Mouse (Mus musculus) induced T-regulatory cell, adult 2 months (primary cell): ENCODE measurements around the gene Lin7a.
"Not testable (repeated sequence)": the region's sequence is repeated elsewhere in the genome, so short reads cannot be mapped to it uniquely, and the experiment has no call there.

Experiments
- DNase-seq: peaks from one replicate; pipeline ENCODE4 v3.0.0-alpha.2; 2012; ENCODE audit warnings: low read depth

Lin7a gene

DNA sequence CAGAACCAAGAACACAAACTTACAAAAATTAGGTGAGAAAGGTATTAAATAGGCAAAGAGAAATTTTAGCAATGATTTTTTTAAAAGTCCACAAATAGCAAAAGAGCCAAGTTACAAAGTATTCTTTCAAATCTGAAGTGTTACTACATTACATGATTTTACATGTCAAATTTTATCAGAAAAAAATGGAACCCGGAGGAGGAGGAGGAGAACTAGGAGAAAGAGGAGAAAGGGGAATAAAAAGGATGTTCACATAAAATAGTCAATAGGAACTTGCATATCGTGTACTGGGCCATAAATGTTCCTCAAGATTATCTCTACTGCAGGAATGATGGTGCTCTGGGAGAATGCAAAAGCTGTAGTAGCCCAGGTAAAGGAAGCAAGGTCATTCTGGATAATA is 34.4 kb upstream of the Lin7a start:
- DNase-seq = no peak

DNA sequence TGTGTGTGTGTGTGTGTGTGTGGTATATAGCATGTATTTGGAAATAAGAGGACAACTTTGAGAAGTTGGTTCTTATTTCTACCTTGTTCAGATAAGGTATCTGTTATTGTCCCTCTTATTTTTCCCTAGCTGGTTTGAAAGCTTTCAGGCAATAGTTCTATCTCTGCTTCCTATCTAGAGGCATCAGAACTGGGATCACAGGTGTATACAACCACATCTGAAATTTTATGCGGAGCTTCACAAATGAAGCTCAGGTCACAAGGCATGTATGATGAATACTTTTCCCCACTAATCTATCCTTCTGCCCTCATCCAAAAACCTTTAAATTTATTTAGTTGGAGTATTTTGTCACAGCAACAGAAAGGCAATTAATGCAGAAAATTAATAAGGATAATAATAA is 33.8 kb upstream of the Lin7a start:
- DNase-seq = no peak

DNA sequence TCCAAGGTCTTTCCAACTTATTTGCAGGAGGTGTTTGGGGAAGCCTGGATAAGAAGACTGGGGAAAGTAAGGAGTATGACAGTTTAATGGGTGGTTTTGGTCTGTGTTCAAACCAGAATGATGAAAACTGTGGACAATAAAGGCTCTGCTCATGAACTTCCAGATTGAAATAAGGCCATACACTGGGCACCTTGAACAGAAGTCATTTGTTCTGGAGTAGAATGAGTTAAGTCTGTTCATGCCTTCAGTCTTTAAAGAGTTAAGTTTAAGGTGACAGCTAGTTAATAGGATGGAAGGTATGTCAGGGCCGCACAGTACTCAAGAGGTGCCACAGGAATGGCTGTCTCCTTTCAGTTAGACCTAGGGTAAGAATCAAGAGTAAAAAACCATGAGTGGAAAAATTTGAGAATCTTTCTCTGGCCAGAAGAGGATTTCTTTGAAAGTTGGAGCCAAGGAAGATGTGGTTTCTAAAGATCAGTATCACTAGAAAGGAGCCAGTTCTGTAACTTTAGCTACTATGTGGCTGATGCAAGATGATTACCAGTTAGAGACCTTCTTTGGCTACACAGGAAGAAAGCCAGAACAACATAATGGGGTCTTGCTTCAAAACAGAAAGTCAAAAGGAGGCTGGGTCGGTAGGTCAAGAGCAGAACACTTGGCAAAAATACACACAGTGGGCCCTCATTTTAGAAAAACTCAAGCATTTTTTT is 33.2 kb upstream of the Lin7a start:
- no peak for DNase-seq

DNA sequence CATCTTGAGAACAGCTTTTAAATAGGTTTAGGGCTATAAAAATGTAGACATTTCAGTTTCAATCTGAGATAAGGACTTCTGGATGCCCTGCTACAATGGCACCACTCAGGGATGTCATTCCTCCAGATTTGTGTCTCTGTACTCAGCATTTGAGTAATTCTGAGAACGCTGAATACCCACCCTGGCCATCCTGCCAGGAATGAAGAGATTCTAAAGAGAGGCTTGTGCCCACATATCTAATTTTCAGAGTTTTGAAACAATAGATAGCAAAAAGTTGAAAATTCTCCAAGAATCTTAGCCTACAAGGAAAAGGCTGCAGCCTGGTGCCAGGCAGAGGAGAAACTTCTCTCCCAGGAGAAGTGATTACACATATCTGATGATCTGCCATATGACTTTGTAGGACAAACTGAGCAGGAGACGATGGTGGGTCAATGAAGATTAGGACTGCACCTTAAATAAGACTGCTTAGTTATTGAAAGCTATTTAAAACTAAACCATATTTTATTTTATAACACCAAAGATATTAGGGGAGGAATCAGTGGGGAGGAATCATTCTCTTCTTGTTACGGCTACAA is 32.5 kb upstream of the Lin7a start:
- DNase-seq = no peak

DNA sequence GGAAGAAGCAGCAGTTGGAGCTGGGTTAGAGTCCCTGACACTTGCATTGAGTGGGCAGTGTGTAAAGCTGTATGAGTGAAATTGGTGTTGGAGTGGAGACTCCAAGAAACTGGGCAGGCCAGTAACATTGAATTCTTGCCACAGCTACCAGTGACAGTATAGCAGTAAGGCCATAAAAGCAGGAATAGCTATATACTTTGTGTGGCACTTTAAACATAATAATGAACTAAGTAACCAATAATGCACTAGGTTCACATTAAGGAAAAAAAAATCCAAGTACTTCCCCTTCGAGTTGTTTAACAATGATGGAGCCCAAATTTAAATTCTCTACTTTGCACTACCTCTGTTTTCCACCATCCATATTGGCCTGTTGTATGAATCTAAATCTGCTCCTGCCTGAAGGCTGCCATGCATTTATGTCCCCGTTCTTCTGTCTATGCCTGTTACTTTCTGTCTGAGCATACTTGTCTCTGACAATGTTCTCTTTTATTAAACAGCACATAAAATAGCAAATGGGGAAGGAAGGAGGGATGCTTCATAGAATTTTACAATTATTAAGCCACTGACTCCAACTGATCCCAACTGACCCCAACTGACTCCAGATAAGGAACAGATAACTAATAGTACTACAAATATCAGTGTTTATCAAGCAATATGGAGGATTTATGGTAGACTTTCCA is 31.7 kb upstream of the Lin7a start:
- no peak for DNase-seq

DNA sequence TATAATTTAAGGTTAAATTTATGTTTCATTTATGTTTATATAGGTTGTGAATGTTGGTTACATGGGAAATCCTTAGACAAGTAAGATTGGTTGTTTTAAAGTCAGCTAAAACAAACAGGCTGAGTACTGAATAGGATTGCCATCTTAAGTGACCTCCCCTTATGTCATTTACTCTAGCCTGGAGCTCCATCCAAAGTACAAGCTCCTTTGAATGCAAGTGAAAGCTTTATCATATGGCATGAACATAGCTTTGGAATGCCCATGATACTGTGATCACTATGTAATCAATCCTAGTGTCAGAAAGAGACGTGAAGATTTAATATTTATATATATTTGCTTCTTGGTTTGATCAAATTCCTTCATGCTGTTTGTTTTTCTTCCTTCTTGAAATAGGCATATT is 31.0 kb upstream of the Lin7a start:
- no peak for DNase-seq

DNA sequence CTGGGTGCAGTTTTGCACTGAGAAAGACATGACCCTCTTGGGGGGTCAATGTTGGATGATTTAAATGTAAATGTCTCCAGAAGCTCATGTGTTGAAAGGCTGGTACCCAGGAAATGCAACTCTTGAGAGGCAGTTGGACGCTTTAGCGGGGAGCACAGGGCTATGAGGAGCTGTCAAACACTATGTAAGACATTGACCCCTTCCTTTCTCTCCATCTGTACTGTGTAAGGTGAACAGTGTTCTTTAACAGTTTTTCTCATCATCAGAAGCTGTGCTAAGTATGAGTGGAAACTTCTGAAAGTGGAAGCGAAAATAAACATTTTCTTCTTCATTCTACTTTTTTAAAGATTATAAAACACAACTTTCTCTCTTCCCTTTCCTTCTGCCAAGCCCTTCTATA is 30.5 kb upstream of the Lin7a start:
- no peak for DNase-seq

DNA sequence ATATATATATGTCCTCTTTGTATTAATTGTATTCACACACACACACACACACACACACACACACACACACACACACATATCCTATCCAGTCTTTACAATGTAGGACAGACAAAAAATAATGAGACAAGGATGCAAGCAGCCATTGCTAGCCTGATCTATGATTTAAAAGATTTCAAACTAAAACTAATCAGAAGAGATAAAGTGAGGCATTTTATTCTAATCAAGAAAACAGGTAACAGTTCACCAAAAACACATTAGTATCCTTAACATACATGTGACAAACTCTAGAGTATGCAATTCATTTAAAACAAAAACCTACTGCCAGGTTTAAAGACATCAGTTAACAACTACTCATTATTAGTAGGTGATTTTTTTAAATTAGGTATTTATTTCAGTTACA is 30.1 kb upstream of the Lin7a start:
- no peak for DNase-seq

DNA sequence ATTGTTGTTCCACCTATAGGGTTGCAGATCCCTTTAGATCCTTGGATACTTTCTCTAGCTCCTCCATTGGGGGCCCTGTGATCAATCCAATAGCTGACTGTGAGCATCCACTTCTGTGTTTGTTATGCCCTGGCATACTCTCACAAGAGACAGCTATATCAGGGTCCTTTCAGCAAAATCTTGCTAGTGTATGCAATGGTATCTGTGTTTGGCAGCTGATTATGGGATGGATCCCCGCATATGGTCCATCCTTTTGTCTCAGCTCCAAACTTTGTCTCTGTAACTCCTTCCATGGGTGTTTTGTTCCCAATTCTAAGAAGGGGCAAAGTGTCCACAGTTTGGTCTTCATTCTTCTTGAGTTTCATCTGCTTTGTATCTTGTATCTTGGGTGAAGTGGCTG is 29.5 kb upstream of the Lin7a start:
- not testable (repeated sequence) for DNase-seq

DNA sequence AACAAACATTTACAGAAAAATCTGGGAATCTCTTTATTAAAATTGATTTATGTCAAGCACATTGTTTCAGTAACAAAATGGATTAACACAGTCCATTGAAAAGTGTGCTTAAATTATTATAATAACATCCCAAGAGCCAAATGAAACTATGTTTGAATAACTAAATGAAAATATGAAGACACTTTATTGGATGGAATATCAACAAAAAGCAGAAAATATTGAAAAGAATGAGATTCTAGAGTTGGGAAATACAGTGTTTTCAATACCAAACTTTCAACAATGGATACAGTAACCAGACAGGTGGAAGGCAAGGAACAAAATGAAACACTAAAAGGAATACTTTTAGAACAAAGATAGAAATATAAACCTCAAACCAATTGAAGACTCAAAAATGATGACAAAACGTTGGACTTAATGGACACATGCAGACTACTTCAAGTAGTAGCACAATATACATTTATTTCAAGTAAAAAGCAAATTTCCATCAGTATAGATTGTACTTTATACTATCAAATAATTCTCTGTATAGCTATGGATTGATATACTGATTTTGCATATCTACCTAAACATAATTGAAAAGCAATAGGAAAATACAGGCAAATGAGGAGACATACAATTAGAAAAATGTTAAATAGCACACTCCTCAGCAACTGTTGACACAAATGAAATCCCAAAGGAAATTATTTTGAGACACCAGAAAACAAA is 28.6 kb upstream of the Lin7a start:
- no peak for DNase-seq

DNA sequence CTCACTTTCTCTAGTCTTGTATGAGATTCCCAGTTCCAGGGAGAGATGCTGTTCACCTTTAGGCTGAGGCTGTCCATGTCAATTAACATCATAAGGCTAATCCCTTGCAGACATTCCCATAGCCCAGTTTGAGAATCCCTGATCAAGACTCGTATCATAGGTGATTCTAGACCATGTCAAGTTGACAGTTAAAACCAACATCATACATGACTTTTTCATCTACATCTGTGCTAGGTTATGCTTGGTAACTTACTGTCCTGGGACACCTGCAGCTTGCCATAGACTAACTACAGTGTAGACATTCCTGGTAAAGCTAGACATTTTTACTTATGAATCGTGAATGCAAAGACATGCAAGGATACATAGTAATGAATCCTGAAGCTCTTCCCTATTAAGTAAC is 27.3 kb upstream of the Lin7a start:
- DNase-seq = no peak

DNA sequence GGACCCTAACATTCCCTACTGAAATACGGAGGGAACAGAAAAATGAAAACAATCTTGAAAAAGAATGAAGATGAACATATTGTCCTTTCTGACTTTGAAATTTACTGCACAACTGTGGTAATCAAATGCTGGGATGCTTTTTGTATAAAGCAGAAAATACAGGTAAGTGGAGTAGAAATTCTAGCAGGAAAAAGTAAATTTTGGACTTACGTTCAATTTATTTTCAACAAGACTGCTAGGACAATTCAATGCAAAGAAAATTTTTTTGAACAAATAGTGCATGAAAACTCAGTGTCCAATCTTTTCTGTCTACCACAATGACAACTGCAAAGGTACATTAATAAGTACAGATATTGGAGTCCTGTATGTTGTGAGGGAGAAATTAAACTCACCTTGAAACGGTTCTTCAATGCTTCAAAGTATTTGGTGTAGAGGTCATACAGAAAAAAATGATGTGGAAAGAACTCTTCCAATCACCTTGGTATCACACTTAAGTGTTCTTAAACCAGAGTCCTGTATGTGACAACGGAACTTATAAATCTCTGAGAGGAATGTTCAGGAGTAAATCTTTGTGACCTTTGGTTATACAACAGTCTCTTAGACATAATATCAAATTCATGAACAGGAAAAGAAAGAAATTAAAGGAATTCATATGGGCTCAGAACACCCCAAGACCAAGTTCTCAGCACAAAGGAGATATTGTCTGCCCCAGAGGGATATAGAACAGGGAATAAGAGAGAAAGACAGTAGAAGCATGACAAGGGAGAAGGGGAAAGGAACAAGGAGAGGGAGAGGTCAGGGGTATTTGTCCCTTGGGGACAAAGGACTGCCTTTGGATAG is 26.6 kb upstream of the Lin7a start:
- no peak for DNase-seq

DNA sequence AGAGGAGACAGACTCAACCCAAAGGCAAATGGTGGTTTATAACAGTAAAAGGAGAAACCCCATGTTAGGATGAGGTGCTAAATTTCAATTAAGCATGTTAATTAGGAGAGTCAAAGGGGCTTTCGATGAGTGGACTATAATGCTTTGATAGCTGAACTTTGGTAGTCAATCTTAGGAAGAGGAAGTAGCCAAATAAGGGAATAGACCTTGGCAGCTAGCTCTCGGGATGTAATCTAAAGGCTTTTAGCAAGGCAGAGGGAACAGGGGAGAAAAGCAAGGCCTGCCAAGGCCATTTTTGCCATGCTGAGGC is 26.0 kb upstream of the Lin7a start:
- DNase-seq = no peak

DNA sequence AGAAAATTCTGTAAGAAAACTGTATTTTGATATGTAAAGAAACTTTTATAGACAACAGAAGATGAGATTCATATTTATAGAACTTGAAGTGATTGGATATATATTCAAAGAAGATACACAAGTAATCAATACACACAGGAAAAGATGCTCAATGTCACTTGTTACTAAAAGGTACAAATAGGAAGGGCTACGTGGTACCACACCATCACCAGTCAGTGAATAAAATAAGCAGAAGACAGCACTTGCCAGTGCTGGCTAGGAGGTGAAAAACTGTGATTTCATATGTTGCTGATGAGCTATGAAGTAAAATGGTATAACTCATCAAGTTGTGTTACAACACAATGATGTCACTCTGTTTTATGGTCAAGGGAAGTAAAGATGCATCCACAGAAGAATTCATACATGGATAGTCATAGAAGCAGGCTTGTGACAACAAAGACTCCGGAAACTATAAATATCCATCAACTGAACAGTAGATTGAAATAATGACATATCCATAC is 25.5 kb upstream of the Lin7a start:
- DNase-seq = no peak

DNA sequence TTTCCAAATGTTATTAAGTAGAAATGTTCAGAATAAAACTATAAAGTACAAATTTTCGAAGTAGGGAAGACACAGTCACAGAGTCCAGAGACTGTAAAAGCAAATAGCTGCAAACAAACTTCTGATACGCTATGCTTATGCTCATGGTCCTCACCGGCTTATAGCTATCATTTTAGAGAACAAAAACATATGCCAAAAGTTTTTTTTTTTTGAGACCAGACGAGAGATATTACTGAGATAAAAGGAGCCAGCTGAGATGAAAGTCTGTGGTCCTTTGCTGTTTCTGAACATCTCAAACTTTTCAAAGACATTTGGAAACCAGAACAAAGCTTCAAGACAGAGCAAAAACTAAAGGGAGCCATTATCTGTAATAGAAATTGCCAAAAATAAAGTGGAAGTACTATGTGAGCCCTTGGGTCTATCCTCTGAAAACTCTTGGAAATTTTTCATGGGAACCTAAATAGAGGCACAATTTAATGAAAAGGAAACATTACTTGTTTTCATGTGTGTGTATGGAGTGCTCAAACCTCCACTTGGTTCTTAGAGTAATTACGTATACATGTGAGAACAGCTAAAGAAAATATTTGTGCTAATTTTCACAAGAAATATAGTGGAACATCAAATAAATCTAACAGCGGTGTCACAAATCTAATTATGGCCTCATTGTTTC is 24.4 kb upstream of the Lin7a start:
- DNase-seq = no peak

DNA sequence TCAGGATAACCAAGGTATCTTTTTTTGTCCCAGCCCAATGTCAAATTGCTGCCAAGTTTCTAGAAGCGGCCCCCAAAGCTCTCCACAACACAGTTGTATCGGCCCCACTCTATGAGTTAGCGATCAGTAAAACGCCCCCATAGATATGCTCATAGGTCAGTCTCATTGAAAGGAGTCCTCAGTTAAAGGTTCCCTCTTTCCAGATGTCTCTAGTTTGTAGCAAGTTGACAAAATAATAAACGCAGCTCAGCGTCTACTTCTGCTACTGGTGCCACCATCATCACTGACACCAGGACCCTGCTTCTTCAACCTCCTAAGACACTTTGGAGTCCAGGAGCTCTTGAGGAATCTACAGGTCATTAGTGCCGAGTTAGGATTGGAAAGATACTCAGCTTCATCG is 23.0 kb upstream of the Lin7a start:
- DNase-seq = no peak

DNA sequence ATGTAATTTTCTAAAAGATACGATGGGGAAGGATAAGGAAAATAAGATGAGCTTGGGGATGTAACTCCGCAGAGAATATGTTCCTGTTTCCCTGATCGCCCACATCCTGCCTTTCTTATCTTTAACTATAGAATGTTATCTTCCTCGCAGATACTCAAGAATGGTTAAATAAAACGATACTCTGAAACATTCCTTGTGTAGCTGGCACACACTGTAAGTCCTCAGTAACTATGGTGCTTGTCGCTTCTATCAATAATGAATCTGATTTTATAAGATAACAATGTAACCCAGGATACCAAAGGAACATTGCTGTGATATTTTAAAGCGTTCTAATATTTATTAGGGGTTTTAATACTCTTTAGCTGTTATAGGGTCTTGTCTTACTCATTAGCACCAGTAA is 22.4 kb upstream of the Lin7a start:
- no peak for DNase-seq

DNA sequence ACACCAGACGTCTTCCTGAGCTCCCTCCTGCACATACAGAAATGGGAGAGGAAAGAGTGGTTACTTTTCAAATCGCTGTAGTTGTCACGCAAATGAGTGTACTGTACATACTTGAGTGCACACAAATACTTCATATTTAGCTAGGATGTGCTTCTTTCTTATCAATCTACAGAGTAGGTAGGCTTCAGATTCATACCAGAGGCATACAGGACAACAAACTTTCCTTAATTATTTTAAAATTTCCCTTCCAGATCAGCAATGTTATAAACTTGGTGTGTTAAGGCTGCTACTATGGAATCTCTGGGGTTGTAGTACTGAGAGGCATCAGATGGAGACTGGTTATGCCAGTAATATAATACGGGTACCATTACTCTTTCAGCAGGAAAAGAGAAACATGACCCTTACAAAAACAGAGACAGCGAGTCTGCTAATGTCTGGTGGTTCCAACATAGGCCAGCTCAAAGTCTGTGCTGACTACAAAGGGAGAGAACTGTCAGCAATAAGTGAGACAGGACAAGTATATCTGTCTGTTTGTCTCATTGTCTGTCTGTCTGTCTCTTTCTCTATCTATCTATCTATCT is 21.8 kb upstream of the Lin7a start:
- DNase-seq = no peak

DNA sequence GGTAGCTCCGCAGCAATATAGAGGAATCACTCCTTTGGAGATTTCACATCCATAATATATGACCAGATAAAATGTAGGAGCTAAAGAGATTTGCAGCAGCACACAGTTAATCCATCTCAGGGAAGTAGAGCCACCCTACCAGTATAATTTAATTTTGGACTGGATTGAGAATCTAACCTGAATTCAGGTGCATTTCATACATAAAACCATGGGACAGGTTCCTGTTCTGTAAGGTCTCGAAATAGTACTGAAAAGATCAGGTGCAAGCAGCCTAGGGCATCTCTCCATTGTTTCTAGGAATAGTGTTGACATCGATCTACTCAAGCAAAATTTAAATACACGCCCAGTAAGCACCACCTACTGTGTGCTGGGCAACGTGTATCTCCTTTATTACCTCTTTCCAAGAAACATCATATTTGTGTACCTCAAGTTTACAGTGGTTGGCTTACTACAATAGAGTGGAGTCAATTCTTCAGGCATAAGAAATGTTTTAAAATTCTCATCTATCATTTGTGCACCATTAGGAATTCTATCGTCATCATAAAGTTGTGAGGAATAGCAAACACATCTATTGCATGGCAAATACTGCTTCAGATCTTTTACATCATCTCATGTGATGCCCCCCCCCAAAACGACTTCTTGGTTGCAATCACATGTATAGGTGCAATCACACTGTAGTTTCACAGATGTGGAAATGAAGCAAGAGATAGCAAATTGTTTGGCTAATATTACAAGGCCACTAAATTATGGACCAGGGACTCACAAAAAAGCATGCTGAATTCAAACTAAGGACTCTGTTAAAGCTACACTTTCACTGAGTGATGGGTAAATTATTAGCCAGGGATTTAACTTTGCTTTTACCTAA is 20.9 kb upstream of the Lin7a start:
- no peak for DNase-seq

DNA sequence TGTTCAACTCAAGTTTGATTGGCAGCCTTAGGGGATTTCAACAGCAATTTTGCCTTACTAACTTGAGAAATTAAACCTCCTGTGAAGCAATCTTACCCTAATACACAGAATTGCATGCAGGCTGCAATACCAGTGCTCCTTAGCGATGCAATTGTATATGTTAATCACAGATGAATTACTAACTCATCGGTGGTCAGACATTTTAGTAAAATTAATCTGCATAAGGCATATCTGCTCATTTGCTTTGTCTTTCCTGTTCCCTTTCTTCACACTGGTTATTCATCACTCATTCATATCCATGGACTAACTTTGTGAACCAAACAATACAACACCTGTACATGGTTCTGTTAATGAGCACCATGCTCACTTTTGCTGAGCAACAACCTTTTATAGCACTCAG is 20.2 kb upstream of the Lin7a start:
- no peak for DNase-seq
